Mouse (Mus musculus): ENCODE measurements around the gene Sp9.

Sp9 gene

DNA sequence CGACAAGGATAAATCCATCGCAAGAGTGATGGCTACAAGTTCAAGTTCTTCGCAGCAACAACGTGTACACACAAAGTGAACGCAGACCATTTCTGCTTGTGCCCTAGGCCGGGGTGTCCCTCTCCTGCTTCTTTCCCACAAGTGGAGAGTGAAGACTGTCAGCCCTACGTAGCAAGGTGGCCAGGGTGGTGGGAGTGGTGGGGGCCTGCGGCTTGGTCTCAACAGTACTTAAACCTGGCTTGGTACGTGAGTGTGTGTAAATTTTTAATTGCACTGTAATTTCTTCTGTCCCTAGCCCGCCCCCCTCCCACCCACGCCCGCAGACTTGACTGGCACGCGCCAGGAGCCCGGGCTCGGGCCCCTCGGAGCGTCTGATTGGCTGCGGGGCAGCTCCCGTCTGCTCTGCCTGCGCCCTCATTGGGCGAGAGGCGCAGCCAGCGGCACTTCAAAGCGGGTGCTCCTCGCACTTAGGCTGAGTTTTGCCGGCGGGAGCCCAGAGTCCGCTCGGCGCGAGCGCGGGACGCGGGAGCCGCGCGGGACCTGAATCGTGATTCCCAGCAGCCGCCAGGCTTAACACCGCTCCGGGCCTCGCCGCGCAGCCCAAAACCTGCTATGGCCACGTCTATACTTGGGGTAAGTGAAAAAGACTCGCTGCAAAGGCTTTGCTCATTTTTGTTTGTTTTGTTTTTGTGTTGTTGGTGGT lies at the start of gene Sp9:
Gene Sp9, plus strand, starts transcription at position 467 of the 703 bp plus-strand sequence.
- DNase-seq (ENCODE audit: low spot score) = peak; percentile 67

DNA sequence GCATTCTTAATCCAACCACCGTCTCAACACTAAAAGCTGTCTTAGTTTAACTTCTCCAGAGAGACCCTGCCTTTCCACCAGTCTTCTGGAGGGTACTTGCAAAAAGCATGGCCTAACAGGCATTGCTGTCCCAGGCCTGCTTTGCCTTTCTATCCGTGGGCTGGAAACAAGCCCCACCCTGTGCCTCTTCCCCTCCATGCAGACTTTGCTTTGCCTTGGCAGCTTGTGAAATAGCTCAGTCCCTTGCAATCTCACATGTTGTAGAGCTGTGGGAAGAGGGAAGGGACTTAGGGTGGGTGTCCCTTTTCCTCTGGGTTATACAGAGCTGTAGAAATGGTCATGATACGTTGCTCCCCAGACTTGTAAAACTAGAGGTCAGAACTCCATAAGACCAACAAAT lies 40.6 kb upstream of the Sp9 start:
- DNase-seq (ENCODE audit: low spot score) = no peak

DNA sequence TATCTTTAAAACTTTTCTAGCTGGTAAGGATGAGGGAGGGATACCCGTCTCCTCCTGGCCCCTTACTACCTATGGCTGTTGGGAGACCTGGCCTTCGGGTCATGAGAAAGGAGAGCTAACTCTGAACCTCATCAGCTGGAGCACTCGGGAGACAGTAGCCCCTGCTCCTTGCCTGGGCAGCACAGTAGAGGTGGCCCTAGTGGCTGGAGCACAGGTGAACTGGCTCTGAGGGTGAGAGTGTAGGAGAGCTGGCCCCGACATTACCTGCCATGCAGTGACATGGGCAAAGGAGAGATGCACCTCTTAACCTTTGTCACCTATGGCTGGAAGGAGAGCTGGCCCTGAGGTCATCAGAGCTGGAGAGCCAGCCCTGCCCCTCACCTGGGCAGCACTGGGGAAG lies 30.4 kb upstream of the Sp9 start:
- no peak for DNase-seq (ENCODE audit: low spot score)

DNA sequence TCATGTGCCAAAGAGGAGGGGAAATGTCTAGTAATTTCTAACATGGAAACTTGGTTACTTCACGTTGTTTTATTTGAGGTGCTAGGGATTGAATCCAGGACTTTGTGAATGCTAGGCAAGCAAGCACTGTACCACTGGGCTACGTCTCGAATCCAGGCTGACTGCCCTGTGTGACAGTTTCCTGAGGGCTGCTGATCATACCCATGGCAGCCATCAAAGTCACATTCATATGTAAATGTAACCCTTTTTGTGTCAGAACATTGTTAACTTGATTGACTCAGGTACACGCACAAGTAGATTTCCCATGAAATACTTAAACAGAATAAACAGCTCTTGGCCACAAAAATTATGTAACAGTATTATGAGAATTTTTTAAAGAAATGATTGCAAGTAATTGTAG lies 23.0 kb upstream of the Sp9 start:
- no peak for DNase-seq (ENCODE audit: low spot score)

DNA sequence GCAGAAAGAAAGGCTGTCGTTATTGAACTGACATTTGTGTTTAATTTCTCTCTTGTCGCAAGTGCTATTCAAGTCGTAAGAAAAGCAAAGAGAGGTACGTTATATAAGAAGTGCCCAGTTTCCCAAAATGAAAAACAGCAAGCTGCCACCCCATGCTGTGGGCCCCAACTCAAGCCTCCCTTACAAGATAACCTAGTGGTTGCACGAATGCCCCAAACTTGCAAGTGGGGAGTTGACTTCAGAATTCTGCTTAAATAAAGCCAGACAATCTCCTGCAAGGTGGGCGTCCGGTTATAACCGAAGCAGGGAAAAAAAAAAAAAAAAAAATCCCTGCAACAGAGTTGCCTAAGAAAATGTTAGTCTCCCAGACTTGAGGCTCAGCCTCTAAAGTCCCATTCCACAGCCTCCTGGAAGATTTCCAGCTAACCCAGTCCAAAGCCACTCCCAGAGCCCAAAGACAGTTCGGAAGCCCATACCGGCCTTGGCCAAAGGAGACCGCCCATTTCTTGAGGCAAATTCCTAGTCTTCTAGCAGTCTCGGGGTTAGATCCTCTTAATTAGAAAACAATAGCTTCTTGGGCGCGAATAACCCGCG lies 8.5 kb upstream of the Sp9 start:
- DNase-seq (ENCODE audit: low spot score) = no peak

DNA sequence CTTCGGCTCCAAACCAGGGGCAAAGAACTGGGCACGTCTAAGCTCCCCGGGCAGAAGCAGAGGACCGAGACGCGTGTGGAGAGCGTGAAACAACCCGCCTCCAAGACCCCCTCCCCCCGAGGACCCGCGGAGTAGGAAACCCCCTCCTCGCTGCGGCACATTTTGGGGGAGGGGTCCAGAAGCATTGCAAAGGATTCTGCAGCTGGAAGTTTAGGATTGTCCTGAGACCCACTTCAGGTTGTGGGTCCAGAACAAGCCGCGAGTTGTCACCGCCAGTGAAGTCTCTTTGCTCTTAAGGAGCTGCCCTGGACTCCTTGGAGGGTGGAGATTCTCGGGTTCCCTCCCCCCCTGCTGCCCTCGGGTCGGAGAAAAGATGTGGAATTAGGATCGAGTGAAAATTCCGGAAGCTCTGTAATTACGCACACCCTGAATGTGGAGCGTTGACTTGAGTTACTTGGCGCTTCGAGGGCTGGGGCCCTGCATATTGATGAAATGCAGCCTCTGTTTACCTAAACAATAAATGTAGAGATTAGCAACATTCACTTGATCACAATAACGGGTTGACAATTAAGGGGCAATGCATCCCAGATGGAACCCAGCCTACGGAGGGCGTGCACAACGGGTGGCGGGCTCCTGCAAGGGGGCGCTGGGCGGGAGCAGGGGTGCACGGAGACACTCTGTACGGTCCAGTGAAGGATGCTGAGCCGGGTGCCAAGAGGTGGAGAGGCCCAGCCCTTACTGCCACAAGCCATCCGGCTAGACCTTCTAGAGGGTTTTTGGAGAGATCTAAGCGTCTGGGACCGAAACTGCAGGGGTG lies 7.7 kb upstream of the Sp9 start:
- DNase-seq (ENCODE audit: low spot score) = peak; percentile 38

DNA sequence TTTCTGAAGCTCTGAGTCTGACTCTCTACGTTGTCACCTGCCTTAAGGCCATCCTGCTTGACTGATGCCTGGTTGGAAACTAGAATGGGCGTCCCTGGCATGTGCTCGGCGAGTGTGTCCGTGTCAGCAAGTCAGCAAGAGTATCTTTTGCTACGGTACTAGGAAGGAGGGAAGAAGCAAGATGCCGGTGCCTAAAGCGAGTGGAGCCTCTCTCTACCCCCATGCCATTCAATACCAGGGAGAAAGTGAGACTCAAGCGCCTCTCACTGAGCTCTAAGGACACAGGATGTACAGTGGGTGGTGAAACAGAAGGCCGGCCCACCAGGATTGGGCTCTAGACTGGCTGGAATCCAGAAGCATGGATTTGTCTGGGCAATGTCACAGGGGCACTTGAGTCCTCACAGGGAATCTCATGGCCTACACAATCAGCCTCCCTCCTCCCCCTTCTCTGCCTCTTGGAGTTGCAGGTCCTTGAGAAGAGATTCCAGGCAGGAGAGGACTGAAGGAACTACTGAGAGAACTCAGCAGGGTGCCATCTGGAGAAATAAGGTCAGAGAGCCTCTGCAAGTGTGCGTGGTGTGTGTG lies 7.0 kb upstream of the Sp9 start:
- no peak for DNase-seq (ENCODE audit: low spot score)

DNA sequence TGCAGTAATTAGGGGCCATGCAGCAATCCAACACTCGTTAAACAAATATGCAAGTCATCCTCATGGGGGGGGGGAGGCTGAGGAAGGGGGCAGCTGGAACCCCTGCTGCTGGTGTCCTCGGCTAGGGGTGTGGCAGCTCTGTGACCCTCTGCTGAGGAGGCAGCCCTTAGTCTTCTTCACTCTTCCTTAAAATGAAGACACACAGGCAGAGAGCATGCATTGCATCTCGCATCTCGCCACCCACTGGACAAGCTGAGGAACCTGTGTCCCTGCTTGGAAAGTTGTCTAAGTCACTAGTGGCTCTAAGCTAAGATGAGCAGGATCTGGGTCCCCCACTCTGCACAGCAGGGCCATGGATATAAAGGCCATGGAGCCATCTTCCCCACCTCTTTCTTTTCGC lies 5.7 kb upstream of the Sp9 start:
- DNase-seq (ENCODE audit: low spot score) = no peak

DNA sequence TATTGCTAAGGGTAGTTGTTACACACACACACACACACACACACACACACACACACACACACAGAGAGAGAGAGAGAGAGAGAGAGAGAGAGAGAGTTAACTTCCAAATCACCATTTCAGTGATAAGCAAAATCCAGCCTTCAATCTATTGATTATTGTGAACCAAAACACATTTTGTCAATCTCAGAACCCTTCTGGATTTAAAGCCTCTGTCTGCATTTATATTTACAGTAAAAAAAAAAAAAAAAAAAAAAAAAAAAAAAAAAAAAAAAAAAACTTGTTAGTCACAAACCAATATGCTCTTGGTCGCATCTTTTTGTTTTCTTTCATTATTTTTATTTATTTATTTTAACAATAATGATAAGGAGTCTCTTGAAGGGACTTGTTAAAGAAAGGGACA lies 5.1 kb upstream of the Sp9 start:
- DNase-seq (ENCODE audit: low spot score) = no peak

DNA sequence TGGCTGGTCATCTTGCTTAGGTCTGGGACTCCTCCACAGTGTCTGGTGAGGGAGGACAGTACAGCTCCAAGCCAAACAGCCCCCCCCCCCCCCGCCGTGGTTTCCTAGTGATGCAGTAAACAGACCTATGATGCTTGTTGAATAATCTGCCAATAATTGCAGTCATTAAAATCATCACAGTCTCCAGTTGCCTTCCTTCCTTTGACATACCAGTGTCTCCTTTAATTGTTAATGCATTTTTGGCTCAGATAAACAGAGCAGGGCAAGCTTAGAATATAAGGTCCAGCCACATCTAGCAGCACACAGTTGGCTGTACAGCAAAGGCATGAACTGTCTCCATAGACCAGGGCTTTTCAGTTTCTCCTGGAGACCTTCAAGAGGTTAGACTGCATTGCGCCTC lies 4.5 kb upstream of the Sp9 start:
- no peak for DNase-seq (ENCODE audit: low spot score)

DNA sequence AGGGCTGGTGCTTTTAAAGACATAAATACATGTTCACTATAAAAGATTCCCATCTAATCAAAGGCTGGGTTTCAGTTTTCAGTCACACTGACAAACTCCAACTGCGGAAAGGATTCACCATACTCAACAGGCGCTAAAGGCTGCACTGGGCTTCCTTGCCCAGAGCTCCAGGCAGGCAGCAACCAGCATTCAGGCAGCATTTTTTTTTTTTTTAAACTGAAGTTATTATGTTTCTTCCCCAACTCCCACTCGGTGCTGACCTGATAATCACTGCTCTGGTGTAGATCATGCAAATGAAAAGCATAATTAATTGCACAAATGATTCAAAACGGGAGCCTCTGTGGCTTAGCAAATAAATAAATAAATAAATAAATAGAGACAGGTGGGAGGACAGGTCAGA lies 3.9 kb upstream of the Sp9 start:
- no peak for DNase-seq (ENCODE audit: low spot score)

DNA sequence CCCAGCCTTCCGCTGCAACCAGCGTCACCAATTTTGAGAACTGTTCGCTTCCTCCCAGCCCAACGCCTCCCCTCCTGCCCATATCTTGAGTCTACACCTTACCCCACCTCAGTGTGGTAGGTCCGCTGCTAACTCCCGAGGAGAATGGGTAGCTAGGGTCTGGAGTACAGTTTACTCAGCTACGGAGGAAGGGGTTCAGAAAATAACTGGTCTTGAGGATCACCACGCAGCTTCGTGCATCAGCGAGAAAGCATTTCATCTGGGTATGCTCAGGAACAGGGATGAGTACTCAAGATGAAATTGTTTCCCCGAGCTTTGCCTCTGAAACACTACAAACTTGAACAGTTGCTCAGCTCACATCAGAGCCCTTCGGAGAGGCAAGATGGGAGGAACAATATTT lies 3.4 kb upstream of the Sp9 start:
- DNase-seq (ENCODE audit: low spot score) = no peak

DNA sequence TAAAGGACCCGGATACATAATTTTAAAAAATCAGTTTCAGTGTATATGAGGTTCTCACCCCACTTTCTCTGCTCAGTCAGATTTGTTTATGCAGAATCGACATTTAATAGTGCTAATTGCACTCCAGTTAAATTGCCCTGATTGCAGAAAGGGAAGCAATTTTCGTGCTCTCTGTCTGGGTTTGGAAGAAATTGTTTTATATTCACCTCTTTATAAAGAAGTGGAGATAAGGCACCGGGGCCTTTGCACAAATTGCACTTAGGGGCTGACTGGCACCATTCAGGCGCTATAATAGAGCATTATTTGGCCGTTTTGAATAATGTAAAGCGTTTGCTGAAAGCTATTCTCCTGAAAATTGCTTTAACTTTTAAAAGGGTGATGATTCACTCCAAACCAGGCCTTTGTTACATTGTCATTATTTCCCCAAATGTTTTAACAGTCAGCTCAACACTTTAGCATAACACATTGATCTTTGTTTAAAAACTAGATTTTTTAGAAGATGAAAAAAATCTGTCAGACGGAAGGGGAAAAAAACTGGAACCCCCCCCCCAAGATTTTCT lies 2.8 kb upstream of the Sp9 start:
- no peak for DNase-seq (ENCODE audit: low spot score)

DNA sequence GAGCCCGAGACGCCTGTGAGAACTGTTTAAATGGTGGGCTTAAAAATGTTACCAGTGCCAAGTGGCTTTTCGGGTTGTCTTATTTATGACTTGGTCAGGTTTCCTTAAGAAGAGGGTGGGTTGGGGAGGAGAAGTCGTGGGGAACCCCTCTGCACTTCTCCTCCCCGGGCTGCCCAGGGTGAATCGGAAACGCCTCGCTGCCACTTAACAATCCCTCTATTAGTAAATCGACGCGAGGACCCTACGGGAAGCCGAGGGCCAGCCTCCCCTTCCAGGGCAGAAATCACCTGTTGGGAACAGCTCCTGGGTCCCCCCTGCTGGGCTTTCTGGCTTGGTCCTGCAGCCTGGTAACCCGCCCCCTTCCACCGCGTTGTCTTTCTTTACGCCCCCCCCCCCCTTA lies 2.1 kb upstream of the Sp9 start:
- no peak for DNase-seq (ENCODE audit: low spot score)

DNA sequence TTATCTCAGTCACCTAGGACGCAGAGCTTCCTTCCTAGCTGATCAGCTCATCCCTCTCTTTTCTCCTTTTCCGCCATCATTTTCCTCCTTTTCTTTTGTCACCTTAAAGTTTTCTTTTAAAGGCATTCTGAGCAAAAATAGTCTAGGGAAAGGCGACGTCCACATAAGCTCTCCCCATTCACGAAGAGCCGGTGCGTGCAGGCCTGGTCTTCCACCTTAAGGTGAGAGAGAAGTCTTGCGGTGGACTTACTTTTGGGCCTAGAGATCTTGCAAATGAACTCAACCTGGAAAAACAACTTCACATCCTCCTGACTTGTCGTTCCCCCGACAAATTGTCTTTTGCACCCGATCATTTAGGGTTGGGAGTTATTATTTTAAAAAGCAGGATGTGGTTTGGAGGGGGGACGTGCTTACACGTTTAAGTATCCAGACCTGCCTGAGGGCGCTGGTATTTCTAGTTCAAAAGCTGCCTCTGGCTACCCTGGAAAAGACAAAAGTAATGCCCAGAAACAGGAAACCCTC lies 1.6 kb upstream of the Sp9 start:
- DNase-seq (ENCODE audit: low spot score) = no peak

DNA sequence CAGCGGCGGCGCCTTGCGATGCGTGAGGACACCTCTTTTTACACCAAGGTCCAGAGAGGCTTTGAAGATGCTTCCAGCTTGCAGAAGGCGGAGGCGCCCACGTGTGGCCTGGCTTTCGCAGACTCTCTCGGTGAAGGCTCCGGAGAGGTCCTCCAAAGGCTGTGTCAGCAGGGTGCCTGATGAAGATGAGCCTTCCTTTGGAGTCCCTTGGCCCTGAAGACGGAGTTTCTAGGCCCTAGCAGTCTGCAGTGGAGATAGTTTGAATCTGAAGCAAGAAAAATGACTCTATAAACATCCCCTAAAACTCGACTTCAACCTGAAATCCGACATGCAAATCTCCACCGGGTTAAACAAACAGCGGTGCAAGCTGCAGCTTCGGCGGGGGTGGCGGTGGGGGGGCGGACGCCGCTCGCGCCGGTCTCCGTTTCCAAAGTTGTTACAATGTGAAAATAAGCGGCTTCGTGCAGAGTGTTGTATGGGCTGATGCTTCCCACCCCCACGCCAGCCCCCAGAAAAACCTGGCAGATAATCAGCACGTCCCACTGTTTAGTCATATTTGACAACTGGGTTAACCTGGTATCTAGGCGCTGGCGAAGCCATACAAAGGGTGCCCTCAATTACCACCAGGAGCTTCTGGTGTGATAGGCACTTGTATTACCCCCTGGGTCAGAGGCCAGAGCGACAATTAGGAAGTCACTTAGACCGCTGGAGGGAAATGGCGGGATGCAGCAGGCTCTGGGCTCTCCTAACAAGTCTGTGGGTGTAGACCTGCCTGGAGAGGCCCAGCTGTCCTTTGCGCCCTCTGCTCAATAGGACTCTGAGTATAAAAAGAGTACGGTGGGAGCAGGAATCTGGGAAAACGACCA lies 899 bp upstream of the Sp9 start:
- DNase-seq (ENCODE audit: low spot score) = peak; percentile 17

DNA sequence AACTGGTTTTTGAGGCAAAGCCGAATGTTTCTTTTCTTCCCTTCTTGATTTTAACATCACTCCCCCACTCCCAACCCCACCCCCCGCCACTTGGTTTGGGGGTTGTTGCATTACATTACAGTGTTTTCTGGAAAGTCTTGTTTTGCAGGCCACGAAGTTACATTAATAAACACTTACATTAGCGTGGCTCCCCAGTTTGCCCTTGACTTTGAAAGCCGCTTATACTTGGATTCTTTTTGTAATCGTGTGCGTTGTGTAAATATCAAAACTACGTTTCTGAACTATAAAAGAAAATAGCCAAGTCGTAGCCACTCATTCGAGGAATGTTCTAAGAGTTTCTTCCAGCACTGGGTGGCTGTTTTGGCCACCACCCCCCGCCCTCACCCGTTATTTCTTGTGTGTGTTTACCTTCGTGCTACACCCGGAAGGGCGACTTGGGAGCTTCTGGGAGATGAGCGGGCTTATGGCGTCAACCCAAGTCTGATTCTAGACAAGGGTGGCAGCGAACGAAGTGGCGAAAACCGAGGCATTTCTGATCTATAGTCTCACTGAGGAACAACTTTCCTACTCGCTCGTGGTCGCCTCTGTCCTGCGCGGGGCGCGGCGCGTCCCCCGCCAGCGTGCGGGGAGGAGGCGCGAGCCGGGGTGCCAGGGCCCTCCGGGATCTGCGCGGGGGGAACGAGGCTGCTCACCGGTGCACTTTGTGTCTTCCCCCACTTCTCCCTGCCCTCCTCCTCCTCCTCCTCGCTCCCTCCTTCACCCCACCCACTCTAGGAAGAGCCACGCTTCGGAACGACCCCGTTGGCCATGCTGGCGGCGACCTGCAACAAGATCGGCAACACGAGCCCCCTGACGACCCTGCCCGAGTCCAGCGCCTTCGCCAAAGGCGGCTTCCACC lies 875 bp downstream of the Sp9 start:
- peak; percentile 38 for DNase-seq (ENCODE audit: low spot score)

DNA sequence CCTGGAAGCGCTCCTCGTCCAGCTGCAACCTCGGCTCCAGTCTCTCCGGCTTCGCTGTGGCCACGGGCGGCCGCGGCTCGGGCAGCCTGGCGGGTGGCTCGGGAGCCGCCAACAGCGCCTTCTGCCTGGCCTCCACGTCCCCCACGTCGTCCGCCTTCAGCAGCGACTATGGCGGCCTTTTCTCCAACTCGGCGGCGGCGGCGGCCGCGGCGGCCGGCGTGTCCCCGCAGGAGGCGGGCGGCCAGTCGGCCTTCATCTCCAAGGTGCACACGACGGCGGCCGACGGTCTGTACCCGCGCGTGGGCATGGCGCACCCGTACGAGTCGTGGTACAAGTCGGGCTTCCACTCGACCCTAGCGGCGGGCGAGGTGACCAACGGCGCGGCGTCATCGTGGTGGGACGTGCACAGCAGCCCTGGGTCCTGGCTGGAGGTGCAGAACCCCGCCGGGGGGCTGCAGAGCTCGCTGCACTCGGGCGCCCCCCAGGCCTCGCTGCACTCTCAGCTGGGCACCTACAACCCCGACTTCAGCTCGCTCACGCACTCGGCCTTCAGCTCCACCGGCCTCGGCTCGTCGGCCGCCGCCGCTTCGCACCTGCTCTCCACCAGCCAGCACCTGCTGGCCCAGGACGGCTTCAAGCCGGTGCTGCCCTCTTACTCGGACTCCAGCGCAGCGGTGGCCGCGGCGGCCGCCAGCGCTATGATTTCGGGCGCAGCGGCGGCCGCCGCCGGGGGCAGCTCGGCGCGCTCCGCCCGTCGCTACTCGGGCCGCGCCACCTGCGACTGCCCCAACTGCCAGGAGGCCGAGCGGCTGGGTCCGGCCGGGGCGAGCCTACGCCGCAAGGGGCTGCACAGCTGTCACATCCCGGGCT lies 1.8 kb downstream of the Sp9 start:
- DNase-seq (ENCODE audit: low spot score) = peak; percentile 47
